Mouse (Mus musculus): Measurements from ENCODE around the gene Ugt1a8.

GRCm38 (mm10) chr1:88261706-88262105, 174.1 kb downstream of the Ugt1a8 start:
- TF ChIP-seq CTCF (IDR thresholded peaks at IDR 0.05) (no peak), POLR2A (IDR thresholded peaks at IDR 0.05; ENCODE audit: insufficient read depth, low read depth, low read length) (no peak)
